Mouse (Mus musculus) olfactory bulb, adult 2 months (tissue): ENCODE results near the gene Farp2. TPM values are rescaled to one million over a fixed set of nuclear protein-coding genes. Genes with fewer than 3 reads are reported as not detected.
"Not testable (repeated sequence)": the region's sequence is repeated elsewhere in the genome, so short reads cannot be mapped to it uniquely, and the experiment has no call there.

Experiments
- H3K27ac ChIP-seq: fragments of 200-500 bp; 2 replicates; pipeline ENCODE4 v1.5.1; 2012; ENCODE audit warnings: low read depth, low read length; ENCODE audit not compliant: insufficient read depth
- H3K4me1 ChIP-seq: fragments of 200-500 bp; 2 replicates; pipeline ENCODE4 v1.6.1; 2012; ENCODE audit warnings: low read length; ENCODE audit not compliant: control insufficient read depth, insufficient read depth
- H3K4me3 ChIP-seq: fragments of 200-500 bp; 2 replicates; pipeline ENCODE4 v1.5.1; 2012; ENCODE audit warnings: mild to moderate bottlenecking, low read depth, low read length, moderate library complexity; ENCODE audit not compliant: insufficient read depth
- CTCF ChIP-seq: fragments of 200-500 bp; IDR thresholded peaks from 2 replicates; pipeline ENCODE4 v1.5.1; 2012; ENCODE audit warnings: low read depth, mild to moderate bottlenecking, low read length, moderate library complexity; ENCODE audit not compliant: insufficient read depth
- POLR2A ChIP-seq: fragments of 200-500 bp; IDR thresholded peaks from 2 replicates; pipeline ENCODE4 v1.6.1; 2012; ENCODE audit warnings: mild to moderate bottlenecking, low read depth, low read length, moderate library complexity; ENCODE audit not compliant: insufficient read depth
- WGBS: fragments of 180-500 bp; shearing (Covaris S2); methylation state at CpG from one replicate; pipeline ENCODE4 v1.1.7; 2018; 5-methylcytosine and 5-hydroxymethylcytosine counted together
- polyA plus RNA-seq: library from polyadenylated mRNA; stranded (reverse); fragments of >200 nt; gene quantifications from 2 replicates; pipeline ENCODE4 v1.2.4, GENCODE M21; 2012; ENCODE audit warnings: low replicate concordance; ENCODE audit not compliant: missing spikeins, insufficient read depth, insufficient read length

The Farp2 gene
- not detected in 2 replicates for polyA plus RNA-seq

- TF ChIP-seq POLR2A = no peak
- no peak for TF ChIP-seq CTCF
- Histone ChIP-seq H3K4me1 (peaks cover 6% of the 10 kb centered on the region), H3K27ac (no peak within 1 kb of the TSS), H3K4me3 (peak within 1 kb of the TSS; percentile 72)
- 1% methylated on average over 70 of the region's 71 CpGs for WGBS
Measured at GRCm38 (mm10) chr1:93511585-93512350, at the start of gene Farp2. Farp2 (plus strand) TSS chr1:93512079.

- H3K27ac ChIP-seq = no peak overlapping the region
- no peak for TF ChIP-seq POLR2A
- no peak for TF ChIP-seq CTCF
- H3K4me3 ChIP-seq = no peak overlapping the region
- H3K4me1 ChIP-seq = no peaks in the 10 kb centered on the region
Measured at GRCm38 (mm10) chr1:93465066-93465465, 46.8 kb upstream of the Farp2 start.

- Histone ChIP-seq H3K4me3 (no peak overlapping the region), H3K4me1 (no peaks in the 10 kb centered on the region), H3K27ac (no peak overlapping the region)
- TF ChIP-seq CTCF (no peak), POLR2A (no peak)
Measured at GRCm38 (mm10) chr1:93465746-93466145, 46.1 kb upstream of the Farp2 start.

DNA sequence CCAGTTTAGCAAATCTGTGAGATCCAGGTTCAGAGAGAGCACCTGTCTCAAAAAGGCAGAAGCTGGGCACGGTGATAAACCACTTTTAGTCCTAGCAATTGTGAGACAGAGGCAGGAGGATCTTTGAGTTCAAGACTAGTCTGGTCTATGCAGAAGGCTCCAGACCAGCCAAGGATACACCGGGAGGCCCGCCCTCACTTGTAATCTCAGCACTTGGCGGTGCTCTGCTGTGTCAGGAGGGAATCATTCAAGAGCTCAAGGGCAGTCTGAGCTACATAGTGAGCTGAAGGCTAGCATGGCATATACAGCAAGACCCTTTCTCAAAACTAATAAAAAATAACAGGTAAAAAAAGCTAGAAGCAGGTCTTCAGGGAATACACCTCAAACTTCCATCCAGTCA, 43.3 kb upstream of the Farp2 start:
- WGBS = 95% methylated on average over 4 of the region's 4 CpGs

DNA sequence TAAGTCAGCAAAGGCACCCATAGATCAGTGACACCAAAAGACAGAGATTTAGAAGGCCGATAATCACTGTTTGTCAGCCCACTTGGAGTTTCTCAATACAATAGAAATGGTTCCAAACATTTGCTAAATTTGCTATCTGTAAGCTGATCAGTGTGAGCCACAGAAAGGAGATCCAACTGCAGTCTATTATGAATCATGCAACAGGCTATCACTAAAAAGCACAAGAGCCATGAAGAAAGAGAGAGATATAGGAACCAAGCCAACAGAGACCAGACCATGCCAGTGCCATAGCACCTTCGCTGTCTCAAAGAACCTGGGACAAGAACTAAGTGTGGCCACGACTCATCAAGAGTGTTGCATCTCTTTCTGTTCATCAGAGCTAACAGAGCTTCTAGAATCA, 36.2 kb upstream of the Farp2 start:
- WGBS = 90% methylated on average over 3 of the region's 3 CpGs
- TF ChIP-seq CTCF (no peak), POLR2A (no peak)

More for the DNA sequence above, 43.3 kb upstream of the Farp2 start:
- no peaks in the 10 kb centered on the region for H3K4me1 ChIP-seq
- H3K27ac ChIP-seq = no peak overlapping the region
- no peak overlapping the region for H3K4me3 ChIP-seq
- TF ChIP-seq CTCF (no peak), POLR2A (no peak)

GRCm38 (mm10) chr1:93477758-93478585, 33.9 kb upstream of the Farp2 start:
- peak; percentile 44 for TF ChIP-seq POLR2A
- TF ChIP-seq CTCF = peak; percentile 38; the same call in 1 of the 2 replicates
- WGBS = under 1% methylated on average over 41 of the region's 41 CpGs
- Histone ChIP-seq H3K4me1 (no peaks in the 10 kb centered on the region), H3K27ac (peak overlapping the region; percentile 91), H3K4me3 (peak overlapping the region; percentile 83)

More for the DNA sequence above, 36.2 kb upstream of the Farp2 start:
- H3K4me1 ChIP-seq = no peaks in the 10 kb centered on the region
- H3K27ac ChIP-seq = no peak overlapping the region
- no peak overlapping the region for H3K4me3 ChIP-seq

GRCm38 (mm10) chr1:93478586-93479475, 33.0 kb upstream of the Farp2 start, which contains the start of gene Hdlbp:
Hdlbp (minus strand) TSS chr1:93478815.
- Histone ChIP-seq H3K4me3 (peak within 1 kb of the TSS; percentile 83), H3K27ac (peak within 1 kb of the TSS; percentile 91), H3K4me1 (no peaks in the 10 kb centered on the region)
- WGBS = under 1% methylated on average over 74 of the region's 74 CpGs
- no peak for TF ChIP-seq CTCF
- TF ChIP-seq POLR2A = no peak

- WGBS = 3% methylated on average over 23 of the region's 23 CpGs
- peak overlapping the region; percentile 79 for H3K4me3 ChIP-seq
- no peaks in the 10 kb centered on the region for H3K4me1 ChIP-seq
- TF ChIP-seq POLR2A (no peak), CTCF (no peak)
- peak overlapping the region; percentile 44; the same call in 1 of the 2 replicates for H3K27ac ChIP-seq
Measured at GRCm38 (mm10) chr1:93479476-93480083, 32.3 kb upstream of the Farp2 start.

- H3K4me3 ChIP-seq, H3K27ac ChIP-seq, H3K4me1 ChIP-seq: not testable (repeated sequence)
- WGBS = 82% methylated on average over 3 of the region's 3 CpGs
Measured at GRCm38 (mm10) chr1:93486302-93486701, 25.6 kb upstream of the Farp2 start.
